Mouse (Mus musculus): ENCODE results near the gene Ddx43.
"Not testable (repeated sequence)": the region's sequence is repeated elsewhere in the genome, so short reads cannot be mapped to it uniquely, and the experiment has no call there.

Gene Ddx43

GRCm38 (mm10) chr9:78395630-78396351, at the start of gene Ddx43:
Gene Ddx43 (plus strand): TSS chr9:78395777.
- in situ Hi-C loops (cut with MseI, MboI), result no loop called here

DNA sequence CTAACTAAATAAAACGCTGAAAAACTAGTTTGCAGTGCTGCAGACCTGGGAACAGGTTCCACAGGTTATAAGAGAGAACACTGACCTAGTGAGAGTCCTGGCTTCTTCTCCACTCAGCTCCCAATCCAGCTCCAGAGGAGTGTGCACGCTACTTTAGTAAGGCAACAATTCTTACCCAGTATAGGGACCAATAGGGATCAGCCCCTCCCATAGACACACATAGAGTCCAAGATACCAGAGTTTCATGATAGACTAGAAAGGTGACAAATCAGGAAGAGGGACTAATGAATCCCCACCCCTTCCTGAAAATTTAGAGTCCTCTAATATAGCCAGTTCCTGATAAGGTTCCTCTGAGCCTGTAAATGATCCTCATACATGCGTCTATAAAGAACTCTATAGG, 48.6 kb upstream of the Ddx43 start:
- in situ Hi-C loops (cut with MseI, MboI), result no loop called here

GRCm38 (mm10) chr9:78348206-78349004, 47.2 kb upstream of the Ddx43 start:
- in situ Hi-C loops (cut with MseI, MboI), result not testable (repeated sequence)

- in situ Hi-C loops (cut with MseI, MboI), result not testable (repeated sequence)
These were observed 46.4 kb upstream of the Ddx43 start for GRCm38 (mm10) chr9:78349141-78349540.

DNA sequence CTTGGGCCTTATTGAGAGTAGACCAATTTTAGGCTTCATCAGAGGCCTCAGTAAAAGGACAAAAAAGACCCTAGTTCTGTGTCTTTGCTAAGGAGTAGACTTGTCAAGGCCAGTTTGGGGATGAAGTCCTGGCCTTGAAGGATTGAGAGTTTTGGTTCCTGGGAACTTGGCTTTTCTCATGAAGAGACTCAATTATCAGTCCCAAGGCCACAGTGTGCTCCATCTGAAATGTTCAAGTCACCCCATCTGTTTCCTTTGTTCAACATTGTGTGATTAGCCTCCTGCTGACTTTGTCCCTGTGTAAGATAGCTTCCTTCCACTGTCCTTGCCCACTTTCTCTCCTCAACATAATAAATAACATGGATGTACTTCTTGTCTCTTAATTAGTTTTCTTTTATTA, 45.6 kb upstream of the Ddx43 start:
- in situ Hi-C loops (cut with MseI, MboI), result not testable (repeated sequence)

DNA sequence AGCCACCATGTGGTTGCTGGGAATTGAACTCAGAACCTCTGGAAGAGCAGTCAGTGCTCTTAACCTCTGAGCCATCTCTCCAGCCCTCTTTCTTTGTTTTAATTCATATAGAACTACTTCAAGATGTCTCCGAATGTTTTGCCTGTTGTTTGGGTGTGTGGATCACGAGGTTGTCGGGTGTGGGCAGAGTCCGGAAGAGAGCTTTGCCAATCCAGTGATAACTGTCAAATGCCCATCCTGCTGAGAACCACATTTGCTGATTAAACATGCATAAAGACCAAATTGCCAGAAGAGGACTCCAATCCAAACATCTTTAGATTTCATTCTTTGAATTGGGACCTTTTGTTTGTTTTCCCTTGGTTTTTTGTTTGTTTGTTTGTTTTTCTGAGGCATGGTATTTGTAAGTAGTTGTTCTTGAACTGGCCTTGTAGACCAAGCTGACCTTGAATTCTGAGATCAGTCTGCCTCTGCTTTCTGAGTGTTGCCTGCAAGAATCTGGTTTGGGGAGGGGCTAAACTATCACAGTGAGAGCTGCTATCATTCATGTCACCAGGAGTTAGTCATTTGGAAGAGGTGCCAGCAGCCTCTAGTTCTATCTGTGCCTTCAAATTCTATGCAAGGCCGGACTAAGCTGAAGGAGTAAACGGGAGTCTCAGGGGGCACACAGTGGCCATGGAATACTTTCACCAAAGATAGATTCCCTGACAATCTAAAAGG, 43.9 kb upstream of the Ddx43 start:
- in situ Hi-C loops (cut with MseI, MboI), result no loop called here

DNA sequence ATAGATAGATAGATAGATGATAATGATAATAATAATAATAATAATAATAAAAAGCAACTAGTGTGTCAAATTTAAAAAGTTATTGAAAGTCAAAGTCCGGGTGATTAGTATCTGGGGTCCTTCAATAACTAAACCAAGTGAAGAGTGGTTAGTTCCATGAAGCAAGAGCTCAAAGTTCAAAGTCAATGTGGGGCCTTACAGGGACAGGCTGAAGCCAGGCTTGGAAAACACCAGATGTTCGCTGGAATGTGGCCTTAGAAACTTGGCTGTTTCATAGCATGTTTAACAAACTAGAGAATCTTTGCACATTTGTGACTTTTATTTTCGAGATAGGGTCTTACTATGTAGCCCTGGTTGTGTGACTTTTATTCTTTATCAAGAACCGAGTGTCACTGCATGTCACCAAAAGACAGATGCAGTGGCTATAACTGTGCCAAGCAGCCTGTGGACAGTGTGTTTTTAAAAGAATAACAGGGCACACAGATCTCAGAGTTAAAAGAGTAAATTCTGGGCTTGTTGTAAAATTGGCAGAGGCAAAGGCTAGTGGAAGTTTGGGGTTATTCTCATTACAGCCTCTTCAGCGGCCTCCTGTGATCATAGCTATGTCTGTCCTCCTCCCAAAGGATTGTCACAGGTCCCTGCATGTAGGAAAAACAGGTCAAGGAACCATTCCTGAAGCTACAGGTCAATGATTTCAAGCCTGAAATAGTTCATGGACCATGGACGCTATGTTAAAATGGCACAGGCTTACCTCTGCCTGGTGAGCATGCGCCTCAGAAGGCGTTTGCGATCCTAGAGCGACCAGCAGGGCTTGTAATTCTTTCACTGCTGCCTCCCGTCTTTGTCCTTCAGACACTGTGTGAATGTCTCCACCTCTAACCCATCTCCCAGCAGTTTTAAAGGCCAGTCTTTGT, 40.7 kb upstream of the Ddx43 start:
- in situ Hi-C loops (cut with MseI, MboI), result loop anchor here in 1 of 2 experiments (5.0 kb wide), 1 partner anchor 37 kb away; no protein-coding TSS in a partner anchor

- in situ Hi-C loops (cut with MseI, MboI), result loop anchor here in 1 of 2 experiments (5.0 kb wide), 1 partner anchor 37 kb away; no protein-coding TSS in a partner anchor
These were observed 40.0 kb upstream of the Ddx43 start, which contains the start of gene Gsta2 for GRCm38 (mm10) chr9:78355611-78356010. Gene Gsta2 (minus strand): TSS chr9:78355788.

GRCm38 (mm10) chr9:78358053-78358452, 37.5 kb upstream of the Ddx43 start:
- in situ Hi-C loops (cut with MseI, MboI), result loop anchor here in 1 of 2 experiments (5.0 kb wide), 1 partner anchor 34 kb away; no protein-coding TSS in a partner anchor

DNA sequence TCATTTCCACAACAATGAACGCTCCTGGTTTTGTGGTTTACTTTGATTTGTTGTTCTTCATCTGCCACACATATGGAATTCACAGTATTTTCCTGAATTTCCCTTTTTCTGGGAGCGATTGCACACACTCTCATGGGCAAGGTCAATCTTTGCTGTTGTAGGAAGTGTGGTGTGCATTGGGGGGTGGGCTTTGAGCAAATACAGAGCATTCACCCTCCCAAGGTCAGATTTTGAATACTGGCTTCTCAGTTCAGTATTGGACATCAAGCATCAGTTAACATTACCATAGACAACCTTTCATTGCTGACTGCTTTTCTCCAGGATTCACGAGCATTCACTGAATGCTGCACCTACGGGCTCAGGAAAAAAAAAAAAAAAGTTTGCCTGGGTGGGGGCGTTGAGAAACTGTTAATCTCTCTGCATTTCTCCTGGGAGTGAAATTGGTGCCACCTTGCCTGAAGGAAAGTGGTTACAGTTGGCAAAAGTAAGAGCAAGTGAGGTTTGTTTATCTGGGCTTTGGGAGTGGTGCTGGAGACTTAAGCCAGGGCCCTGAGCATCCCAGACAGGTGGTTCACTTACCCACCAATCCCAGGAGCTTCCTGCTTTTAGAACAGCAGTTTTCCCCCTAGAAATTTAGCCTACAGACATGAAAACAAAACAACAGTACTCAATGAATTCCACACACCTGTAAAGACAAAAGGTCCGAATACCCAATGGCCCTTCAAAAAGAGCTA, 35.7 kb upstream of the Ddx43 start:
- in situ Hi-C loops (cut with MseI, MboI), result loop anchor here in 1 of 2 experiments (5.0 kb wide), 1 partner anchor 32 kb away; no protein-coding TSS in a partner anchor

DNA sequence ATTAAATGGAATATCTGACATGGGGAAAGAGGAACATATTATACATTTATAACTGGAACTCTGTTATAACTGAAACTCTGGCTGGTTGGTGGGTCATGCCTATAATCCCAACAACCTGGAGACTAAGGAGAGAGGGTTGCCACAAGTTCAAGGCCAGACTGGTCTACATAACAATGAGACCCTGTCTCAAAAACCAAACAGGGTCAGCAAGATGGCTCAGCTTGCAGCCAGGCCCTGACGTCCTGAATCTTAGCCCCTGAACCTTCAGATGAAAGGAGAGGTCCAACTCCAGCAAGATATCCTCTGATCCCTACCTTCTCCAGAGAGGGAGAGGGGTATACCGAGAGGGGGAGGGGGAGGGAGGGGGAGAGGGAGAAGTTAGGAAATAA, 35.1 kb upstream of the Ddx43 start:
- in situ Hi-C loops (cut with MseI, MboI), result no loop called here

DNA sequence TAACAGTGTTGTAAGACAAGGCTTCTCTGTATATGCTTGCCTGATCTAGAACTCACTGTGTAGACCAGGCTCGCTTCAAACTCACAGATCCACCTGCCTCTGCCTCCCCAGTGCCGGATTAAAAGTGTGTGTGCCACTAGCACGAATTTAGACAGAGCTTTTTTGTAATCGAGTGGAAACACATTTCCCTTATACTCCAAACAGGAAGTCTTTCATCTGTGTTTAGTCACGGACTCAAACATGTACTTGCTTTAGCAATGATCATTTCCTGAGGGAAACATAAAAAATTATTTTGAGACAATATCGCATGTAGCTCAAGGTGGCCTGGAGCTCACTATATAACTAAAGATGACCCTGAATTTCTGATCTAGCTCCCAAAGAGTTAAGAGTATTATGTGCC, 32.2 kb upstream of the Ddx43 start:
- in situ Hi-C loops (cut with MseI, MboI), result no loop called here

DNA sequence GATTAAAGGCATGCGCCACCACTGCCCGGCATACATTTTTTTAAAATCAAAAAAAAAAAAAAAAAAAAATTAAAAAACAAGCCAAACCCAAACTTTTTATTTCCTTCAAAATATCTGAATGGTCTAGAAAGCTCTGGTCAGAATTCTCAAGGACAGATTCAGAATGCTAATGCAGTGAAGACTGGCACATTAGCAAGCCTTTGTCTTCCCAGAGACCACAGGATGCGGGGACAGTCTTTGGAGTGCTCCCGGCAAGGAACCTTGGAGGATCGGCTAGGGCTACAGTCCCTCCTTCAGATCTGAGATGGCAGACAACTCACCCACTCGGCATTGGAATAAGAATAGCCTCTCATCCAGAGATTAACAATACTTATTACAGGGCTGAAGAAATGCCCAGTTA, 30.9 kb upstream of the Ddx43 start:
- in situ Hi-C loops (cut with MseI, MboI), result no loop called here

DNA sequence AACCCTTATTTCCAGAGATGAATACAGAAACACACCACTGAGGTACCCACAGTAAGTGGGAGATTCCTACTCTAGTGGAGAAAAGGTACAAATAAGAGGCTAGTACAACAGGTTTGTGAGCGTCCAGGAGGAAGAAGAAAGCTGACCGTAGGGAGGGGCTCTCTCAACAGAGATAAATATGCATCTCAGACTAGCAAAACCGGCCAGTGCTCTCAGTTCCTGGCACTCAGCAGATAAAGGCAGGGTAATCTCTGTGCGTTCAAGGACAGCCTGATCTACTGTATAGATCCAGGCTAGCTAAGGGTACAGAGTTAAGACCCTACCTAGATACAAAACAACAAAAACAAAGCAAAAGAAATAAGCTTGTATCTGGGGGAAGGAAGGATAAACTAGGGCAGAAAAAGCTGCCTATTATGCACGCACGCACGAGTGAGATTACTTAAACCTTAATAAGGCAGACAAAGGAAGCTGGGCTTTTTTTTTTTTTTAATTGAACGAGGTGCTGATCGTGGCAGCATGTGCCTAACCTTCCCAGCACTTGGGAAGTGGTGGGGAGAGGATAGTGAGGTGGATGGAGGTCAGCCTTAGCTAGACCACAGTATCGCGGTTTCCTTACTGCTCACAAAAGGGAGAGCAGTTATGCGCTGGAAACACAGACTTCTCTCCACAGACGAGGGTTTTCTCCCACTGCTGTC, 29.6 kb upstream of the Ddx43 start:
- in situ Hi-C loops (cut with MseI, MboI), result no loop called here

DNA sequence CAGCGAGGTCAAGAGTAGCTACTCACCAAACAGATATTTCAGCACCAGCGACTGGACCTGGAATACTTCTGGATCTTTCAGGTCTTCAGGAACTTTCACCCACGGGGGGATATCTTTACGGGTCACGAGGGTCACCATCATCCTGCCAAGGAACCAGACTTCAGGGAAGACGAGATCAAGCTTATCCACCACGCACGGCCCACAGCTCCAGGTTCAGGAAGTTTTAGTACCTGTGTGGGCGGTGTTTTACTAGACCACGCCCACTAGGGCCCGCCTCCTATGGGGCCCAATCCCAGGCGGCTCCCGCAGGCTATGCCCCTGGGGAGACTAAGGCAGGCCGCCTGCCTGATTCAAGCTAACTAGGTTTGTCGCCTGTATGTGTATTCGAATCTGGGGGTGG, 27.6 kb upstream of the Ddx43 start, which contains the start of gene Dppa5a:
Gene Dppa5a, minus strand, starts transcription at position 219 of the 400 bp plus-strand sequence.
- in situ Hi-C loops (cut with MseI, MboI), result not testable (repeated sequence)

- in situ Hi-C loops (cut with MseI, MboI), result no loop called here
These were observed 26.8 kb upstream of the Ddx43 start for GRCm38 (mm10) chr9:78368671-78369293.

DNA sequence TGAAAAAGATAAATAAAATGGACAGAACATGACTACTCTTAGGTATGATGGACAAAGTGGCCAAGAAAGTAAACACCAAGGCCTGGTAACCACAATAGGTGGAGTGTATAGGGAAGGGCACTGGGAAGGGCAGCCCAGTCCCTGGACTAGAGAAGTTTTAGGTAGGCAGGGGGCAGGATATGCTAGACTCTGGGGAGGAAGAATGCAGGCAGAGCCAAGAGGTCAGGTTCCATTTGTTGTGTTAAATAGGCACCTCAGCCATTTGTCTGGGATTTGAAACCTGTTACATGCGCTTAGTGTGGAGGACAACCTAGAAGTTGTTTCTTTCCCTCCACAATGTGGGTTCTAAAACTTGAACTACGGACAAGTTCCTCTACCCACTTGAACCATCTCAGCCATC, 26.2 kb upstream of the Ddx43 start:
- in situ Hi-C loops (cut with MseI, MboI), result no loop called here

DNA sequence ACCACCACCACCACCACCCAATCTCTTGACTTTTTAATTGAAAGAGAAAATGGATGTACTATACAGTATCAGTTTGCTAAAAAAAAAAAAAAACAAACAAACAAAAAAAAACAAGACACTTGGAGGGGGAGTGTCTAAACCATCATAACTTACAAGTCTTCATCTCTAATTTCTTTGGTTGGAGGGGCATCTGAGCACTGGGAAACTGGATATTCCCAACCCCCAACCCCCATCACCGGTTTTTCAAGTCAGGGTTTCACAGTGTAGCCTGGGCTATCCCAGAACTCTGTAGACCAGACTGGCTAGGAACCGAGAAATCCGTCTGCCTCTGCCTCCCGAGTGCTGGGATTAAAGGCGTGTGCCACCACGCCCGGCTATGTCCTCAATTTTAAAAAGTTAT, 25.8 kb upstream of the Ddx43 start:
- in situ Hi-C loops (cut with MseI, MboI), result no loop called here

- in situ Hi-C loops (cut with MseI, MboI), result no loop called here
These were observed 24.1 kb upstream of the Ddx43 start for GRCm38 (mm10) chr9:78371441-78371840.
